Mouse (Mus musculus) C2C12 (cell line): ENCODE results near the gene Btbd11.

Experiments
- CEBPB ChIP-seq: IDR thresholded peaks from one replicate; pipeline ENCODE4 v1.6.1; 2011; ENCODE audit warnings: low read depth, mild to moderate bottlenecking, control low read depth, moderate library complexity
- CTCF ChIP-seq: IDR thresholded peaks from one replicate; pipeline ENCODE4 v1.5.1; 2011; ENCODE audit not compliant: control insufficient read depth, insufficient read depth, insufficient read length
- MAX ChIP-seq: IDR thresholded peaks from one replicate; pipeline ENCODE4 v1.6.1; 2011; ENCODE audit warnings: mild to moderate bottlenecking, control low read depth
- MYOG ChIP-seq: IDR thresholded peaks from one replicate; pipeline ENCODE4 v1.6.1; 2011; ENCODE audit not compliant: control insufficient read depth, insufficient read length; ENCODE audit errors: extremely low read depth
- USF1 ChIP-seq: IDR thresholded peaks from one replicate; pipeline ENCODE4 v1.6.1; 2011; ENCODE audit warnings: low read depth, mild to moderate bottlenecking, control low read depth, moderate library complexity

DNA sequence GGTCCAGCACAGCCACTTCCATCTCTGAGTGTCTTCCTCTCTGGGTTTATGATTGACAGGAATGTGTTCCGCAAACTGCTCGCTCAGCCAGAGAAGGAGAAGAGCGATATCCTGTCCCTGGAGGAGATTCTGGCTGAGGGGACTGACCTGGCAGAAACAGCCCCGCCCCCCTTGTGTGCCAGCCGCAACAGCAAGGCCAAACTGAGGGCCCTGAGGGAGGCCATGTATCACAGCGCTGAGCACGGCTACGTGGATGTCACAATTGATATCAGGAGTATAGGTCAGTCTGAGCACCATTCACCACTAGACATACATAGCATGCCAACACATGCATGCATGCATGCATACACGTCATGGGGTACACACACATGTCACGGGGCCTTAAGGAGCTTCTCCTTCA is 245.4 kb downstream of the Btbd11 start:
- TF ChIP-seq CTCF (no peak), MYOG (no peak), MAX (no peak), USF1 (no peak), CEBPB (no peak)
